Mouse (Mus musculus): ENCODE results near the gene Erc2. TPM values are rescaled to one million over a fixed set of nuclear protein-coding genes. Genes with fewer than 3 reads are reported as not detected.

Erc2 gene
- polyA plus RNA-seq, 1 experiment from 2014 or later: 12.7 TPM

DNA sequence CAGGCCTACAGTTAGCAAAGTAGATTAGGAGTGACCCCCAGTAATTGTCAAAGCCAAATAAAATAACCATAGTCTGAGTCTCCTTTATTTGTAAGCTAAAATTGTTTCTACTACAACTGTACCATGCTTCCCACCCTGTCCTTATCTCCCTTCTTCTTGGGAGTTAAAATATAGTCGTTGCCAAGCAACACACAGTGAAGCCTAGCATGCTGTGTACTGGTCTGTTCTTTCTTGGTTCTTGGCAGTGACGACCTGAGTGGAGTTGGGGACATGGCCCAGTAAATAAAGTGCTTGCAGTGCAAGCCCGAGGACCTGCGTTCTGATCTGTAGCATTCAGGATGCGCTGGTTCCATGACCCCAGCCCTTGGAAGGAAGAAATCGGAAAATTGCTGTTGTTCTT lies 608.3 kb downstream of the Erc2 start:
- Histone ChIP-seq H3K36me3 (ENCODE audit: control insufficient read depth, insufficient read depth, low read length) (no peaks in the 10 kb centered on the region), H3K27me3 (ENCODE audit: control insufficient read depth, insufficient read depth, low read length) (no peaks in the 10 kb centered on the region), H3K4me2 (ENCODE audit: low read depth, low read length, severe bottlenecking) (no peak overlapping the region), H3K27ac (ENCODE audit: low read depth, low read length) (no peak overlapping the region), H3K4me1 (replicated peaks; ENCODE audit: control insufficient read depth, insufficient read depth, low read length) (no peaks in the 10 kb centered on the region), H3K9ac (ENCODE audit: low read length) (no peak overlapping the region), H3K4me3 (ENCODE audit: low read depth, low read length) (no peak overlapping the region), H3K9me3 (ENCODE audit: control insufficient read depth, low read length) (no peaks in the 10 kb centered on the region)
- no peak for DNase-seq (ENCODE audit: low spot score)
- no peak for ATAC-seq (replicated peaks; ENCODE audit: low FRiP score)
- WGBS: 84% methylated on average over 6 of the region's 6 CpGs

DNA sequence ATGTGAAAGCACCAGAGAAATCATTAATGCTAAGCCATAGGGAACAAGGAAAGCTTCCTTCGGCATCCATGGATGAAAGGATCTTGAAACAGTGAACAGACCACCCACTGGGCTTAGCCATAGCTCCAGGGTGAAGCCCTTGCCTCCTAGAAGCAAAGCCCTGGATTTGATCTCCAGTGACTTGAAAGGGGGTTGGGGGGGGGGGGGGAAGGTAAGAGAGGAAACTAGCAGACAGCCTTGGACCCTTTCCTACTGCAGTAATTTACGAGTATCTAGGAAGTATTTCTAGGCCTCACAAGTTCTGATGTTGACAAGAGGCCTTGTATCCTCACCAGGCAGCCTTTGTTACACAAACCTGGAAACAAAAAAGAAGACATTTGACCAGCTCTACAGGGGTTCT lies 609.0 kb downstream of the Erc2 start:
- 25% methylated on average over 2 of the region's 2 CpGs for WGBS
- H3K27ac ChIP-seq (ENCODE audit: low read depth, low read length): no peak overlapping the region

DNA sequence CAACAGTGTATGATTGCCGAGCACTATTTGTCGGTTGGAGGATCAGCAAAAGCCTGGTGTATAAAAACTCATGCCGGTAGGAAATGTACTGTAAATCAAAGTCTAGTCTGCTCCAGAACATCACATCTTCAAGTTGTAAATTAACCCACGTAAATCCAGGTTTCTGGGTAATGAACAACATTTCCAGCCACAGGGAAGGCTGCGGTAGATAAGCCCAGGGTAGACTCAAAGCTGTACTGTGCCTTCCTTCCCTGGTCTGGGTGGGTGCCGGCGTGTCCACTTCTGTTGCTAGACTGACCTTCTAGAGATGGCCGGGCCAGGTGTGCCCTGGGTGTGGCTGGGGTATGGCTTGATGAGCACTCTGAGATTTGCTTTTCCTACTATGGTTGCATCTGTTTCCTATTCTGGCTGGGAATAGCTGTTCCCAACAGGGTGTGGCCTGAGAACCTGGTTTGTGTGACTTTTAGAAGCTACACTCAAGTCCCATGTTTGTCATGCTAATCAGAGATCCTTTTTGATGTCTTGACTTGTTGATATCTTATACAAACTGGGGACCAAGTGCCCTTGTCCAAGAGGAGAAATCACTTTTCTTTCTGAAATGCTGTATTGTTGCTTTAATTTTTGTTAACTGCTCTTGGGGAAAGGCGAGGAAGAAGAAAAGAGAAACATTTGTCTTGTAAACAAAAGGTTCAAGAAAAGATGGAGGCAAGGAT lies 616.3 kb downstream of the Erc2 start:
- Histone ChIP-seq H3K27me3 (ENCODE audit: control insufficient read depth, insufficient read depth, low read length) (no peaks in the 10 kb centered on the region), H3K4me1 (replicated peaks; ENCODE audit: control insufficient read depth, insufficient read depth, low read length) (no peaks in the 10 kb centered on the region), H3K4me3 (ENCODE audit: low read depth, low read length) (no peak overlapping the region), H3K9ac (ENCODE audit: low read length) (no peak overlapping the region), H3K9me3 (ENCODE audit: control insufficient read depth, low read length) (no peaks in the 10 kb centered on the region), H3K36me3 (ENCODE audit: control insufficient read depth, insufficient read depth, low read length) (no peaks in the 10 kb centered on the region), H3K4me2 (ENCODE audit: low read depth, low read length, severe bottlenecking) (no peak overlapping the region), H3K27ac (ENCODE audit: low read depth, low read length) (no peak overlapping the region)
- WGBS: 91% methylated on average over 9 of the region's 9 CpGs
- ATAC-seq (replicated peaks; ENCODE audit: low FRiP score): no peak
- no peak for DNase-seq (ENCODE audit: low spot score)

More for the DNA sequence above, 609.0 kb downstream of the Erc2 start:
- no peaks in the 10 kb centered on the region for H3K36me3 ChIP-seq (ENCODE audit: control insufficient read depth, insufficient read depth, low read length)
- no peaks in the 10 kb centered on the region for H3K27me3 ChIP-seq (ENCODE audit: control insufficient read depth, insufficient read depth, low read length)
- no peak for DNase-seq (ENCODE audit: low spot score)
- ATAC-seq (replicated peaks; ENCODE audit: low FRiP score): no peak
- no peak overlapping the region for H3K9ac ChIP-seq (ENCODE audit: low read length)
- no peaks in the 10 kb centered on the region for H3K9me3 ChIP-seq (ENCODE audit: control insufficient read depth, low read length)
- H3K4me2 ChIP-seq (ENCODE audit: low read depth, low read length, severe bottlenecking): no peak overlapping the region
- no peaks in the 10 kb centered on the region for H3K4me1 ChIP-seq (replicated peaks; ENCODE audit: control insufficient read depth, insufficient read depth, low read length)
- no peak overlapping the region for H3K4me3 ChIP-seq (ENCODE audit: low read depth, low read length)

DNA sequence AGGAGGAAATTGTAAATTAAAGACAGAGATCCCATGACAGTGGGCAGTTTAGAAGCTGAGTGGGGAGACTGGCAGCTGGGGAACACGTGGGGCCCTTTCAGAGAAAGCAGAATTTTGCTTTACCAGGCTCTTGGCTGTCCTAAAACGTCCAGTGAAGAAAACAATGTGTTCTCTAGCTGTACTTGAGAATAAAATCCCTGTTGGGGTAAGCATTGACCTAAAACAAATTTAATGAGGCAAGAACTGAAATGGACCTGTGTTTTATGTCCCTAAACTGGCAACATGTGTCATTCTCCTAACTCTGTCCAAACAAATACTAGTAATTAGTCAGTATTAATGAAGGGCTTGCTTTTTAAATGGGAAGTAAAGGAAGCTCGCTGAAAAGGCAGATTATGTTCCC lies 617.9 kb downstream of the Erc2 start:
- H3K9ac ChIP-seq (ENCODE audit: low read length): no peak overlapping the region
- no peaks in the 10 kb centered on the region for H3K4me1 ChIP-seq (replicated peaks; ENCODE audit: control insufficient read depth, insufficient read depth, low read length)
- no peak overlapping the region for H3K4me3 ChIP-seq (ENCODE audit: low read depth, low read length)
- no peaks in the 10 kb centered on the region for H3K36me3 ChIP-seq (ENCODE audit: control insufficient read depth, insufficient read depth, low read length)
- no peaks in the 10 kb centered on the region for H3K27me3 ChIP-seq (ENCODE audit: control insufficient read depth, insufficient read depth, low read length)
- DNase-seq (ENCODE audit: low spot score): no peak
- WGBS: 15% methylated on average over 3 of the region's 3 CpGs
- no peak overlapping the region for H3K4me2 ChIP-seq (ENCODE audit: low read depth, low read length, severe bottlenecking)
- ATAC-seq (replicated peaks; ENCODE audit: low FRiP score): no peak
- H3K9me3 ChIP-seq (ENCODE audit: control insufficient read depth, low read length): no peaks in the 10 kb centered on the region
- no peak overlapping the region for H3K27ac ChIP-seq (ENCODE audit: low read depth, low read length)

DNA sequence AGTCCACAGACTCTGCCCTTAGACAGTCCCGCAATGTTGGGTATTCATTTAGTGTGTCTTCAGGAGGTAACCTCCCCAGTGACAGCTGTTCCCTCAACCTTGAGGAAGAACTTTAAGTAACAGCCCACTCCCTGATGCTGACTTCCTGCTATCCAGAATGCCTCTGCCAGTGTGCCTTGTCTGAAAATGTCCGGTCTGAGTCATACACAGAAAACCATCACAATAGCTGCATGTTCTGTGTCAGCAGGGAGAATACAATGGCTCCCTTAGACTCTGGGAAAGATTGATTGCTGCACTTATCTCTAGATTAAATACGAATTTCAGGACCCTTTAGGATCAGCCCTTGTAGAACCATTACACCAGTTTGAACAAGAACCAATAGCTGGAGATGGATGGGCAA lies 620.5 kb downstream of the Erc2 start:
- WGBS: 73% methylated on average over 3 of the region's 3 CpGs
- H3K4me3 ChIP-seq (ENCODE audit: low read depth, low read length): no peak overlapping the region
- no peak overlapping the region for H3K9ac ChIP-seq (ENCODE audit: low read length)
- no peaks in the 10 kb centered on the region for H3K36me3 ChIP-seq (ENCODE audit: control insufficient read depth, insufficient read depth, low read length)
- no peaks in the 10 kb centered on the region for H3K27me3 ChIP-seq (ENCODE audit: control insufficient read depth, insufficient read depth, low read length)
- H3K4me1 ChIP-seq (replicated peaks; ENCODE audit: control insufficient read depth, insufficient read depth, low read length): no peaks in the 10 kb centered on the region
- no peak overlapping the region for H3K27ac ChIP-seq (ENCODE audit: low read depth, low read length)
- H3K9me3 ChIP-seq (ENCODE audit: control insufficient read depth, low read length): no peaks in the 10 kb centered on the region
- no peak for DNase-seq (ENCODE audit: low spot score)
- no peak overlapping the region for H3K4me2 ChIP-seq (ENCODE audit: low read depth, low read length, severe bottlenecking)
- no peak for ATAC-seq (replicated peaks; ENCODE audit: low FRiP score)

DNA sequence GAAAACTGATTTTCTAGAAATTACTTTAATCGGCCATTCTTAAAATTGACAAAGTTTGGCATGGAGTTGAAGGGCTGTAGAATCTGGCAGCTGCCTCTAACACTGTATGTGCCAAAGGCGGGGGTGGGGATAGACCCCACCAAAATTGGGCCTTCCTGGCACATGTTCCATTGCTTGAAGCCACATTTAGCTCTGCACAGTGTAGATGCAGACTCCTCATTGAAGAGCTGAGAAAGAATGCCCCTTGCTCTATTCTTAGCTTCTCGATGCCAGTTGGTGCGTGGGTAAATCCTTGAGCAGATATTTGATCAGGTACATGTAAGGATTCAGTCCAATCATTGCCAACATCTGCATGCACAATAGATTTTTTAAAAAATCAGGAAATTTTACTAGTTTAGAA lies 621.2 kb downstream of the Erc2 start:
- Histone ChIP-seq H3K9me3 (ENCODE audit: control insufficient read depth, low read length) (no peaks in the 10 kb centered on the region), H3K4me1 (replicated peaks; ENCODE audit: control insufficient read depth, insufficient read depth, low read length) (no peaks in the 10 kb centered on the region), H3K36me3 (ENCODE audit: control insufficient read depth, insufficient read depth, low read length) (no peaks in the 10 kb centered on the region), H3K9ac (ENCODE audit: low read length) (no peak overlapping the region), H3K27me3 (ENCODE audit: control insufficient read depth, insufficient read depth, low read length) (no peaks in the 10 kb centered on the region), H3K4me2 (ENCODE audit: low read depth, low read length, severe bottlenecking) (no peak overlapping the region), H3K27ac (ENCODE audit: low read depth, low read length) (no peak overlapping the region), H3K4me3 (ENCODE audit: low read depth, low read length) (no peak overlapping the region)
- WGBS: 93% methylated on average over 4 of the region's 4 CpGs
- ATAC-seq (replicated peaks; ENCODE audit: low FRiP score) (no peak), DNase-seq (ENCODE audit: low spot score) (no peak)

- H3K9ac ChIP-seq (ENCODE audit: low read length): no peak overlapping the region
- DNase-seq (ENCODE audit: low spot score) (no peak), ATAC-seq (replicated peaks; ENCODE audit: low FRiP score) (no peak)
- no peaks in the 10 kb centered on the region for H3K9me3 ChIP-seq (ENCODE audit: control insufficient read depth, low read length)
- no peak overlapping the region for H3K4me3 ChIP-seq (ENCODE audit: low read depth, low read length)
- H3K4me1 ChIP-seq (replicated peaks; ENCODE audit: control insufficient read depth, insufficient read depth, low read length): no peaks in the 10 kb centered on the region
- 48% methylated on average over 3 of the region's 4 CpGs for WGBS
- H3K4me2 ChIP-seq (ENCODE audit: low read depth, low read length, severe bottlenecking): no peak overlapping the region
- no peaks in the 10 kb centered on the region for H3K36me3 ChIP-seq (ENCODE audit: control insufficient read depth, insufficient read depth, low read length)
- H3K27ac ChIP-seq (ENCODE audit: low read depth, low read length): no peak overlapping the region
- H3K27me3 ChIP-seq (ENCODE audit: control insufficient read depth, insufficient read depth, low read length): no peaks in the 10 kb centered on the region
These were observed 640.5 kb downstream of the Erc2 start for GRCm38 (mm10) chr14:28262706-28263105.

DNA sequence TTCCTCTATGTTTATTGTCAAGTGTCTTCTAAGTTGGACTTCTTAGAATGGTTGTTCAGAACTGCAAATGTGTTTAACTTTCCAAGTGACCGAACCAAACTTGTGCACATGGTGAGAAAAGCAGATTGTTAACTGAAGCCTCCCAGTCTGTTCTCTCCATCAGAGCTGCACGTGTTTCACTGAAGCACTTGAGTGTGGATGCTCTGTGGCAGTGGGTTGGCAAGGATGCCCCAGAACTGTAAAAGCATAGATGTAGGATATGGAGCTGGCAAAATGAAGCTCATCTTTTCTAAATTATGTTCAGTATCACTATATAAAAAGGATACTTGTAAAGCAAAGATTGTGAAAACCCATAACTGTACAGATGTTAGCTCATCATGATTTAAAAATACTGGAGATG lies 645.1 kb downstream of the Erc2 start:
- no peaks in the 10 kb centered on the region for H3K36me3 ChIP-seq (ENCODE audit: control insufficient read depth, insufficient read depth, low read length)
- no peak overlapping the region for H3K4me2 ChIP-seq (ENCODE audit: low read depth, low read length, severe bottlenecking)
- DNase-seq (ENCODE audit: low spot score) (no peak), ATAC-seq (replicated peaks; ENCODE audit: low FRiP score) (no peak)
- no peak overlapping the region for H3K9ac ChIP-seq (ENCODE audit: low read length)
- no peak overlapping the region for H3K4me3 ChIP-seq (ENCODE audit: low read depth, low read length)
- H3K9me3 ChIP-seq (ENCODE audit: control insufficient read depth, low read length): no peaks in the 10 kb centered on the region
- no peaks in the 10 kb centered on the region for H3K4me1 ChIP-seq (replicated peaks; ENCODE audit: control insufficient read depth, insufficient read depth, low read length)
- H3K27me3 ChIP-seq (ENCODE audit: control insufficient read depth, insufficient read depth, low read length): no peaks in the 10 kb centered on the region
- H3K27ac ChIP-seq (ENCODE audit: low read depth, low read length): no peak overlapping the region
- WGBS: 84% methylated on average over 2 of the region's 2 CpGs

GRCm38 (mm10) chr14:28271846-28272245 lies 649.6 kb downstream of the Erc2 start:
- Histone ChIP-seq H3K36me3 (ENCODE audit: control insufficient read depth, insufficient read depth, low read length) (no peaks in the 10 kb centered on the region), H3K4me2 (ENCODE audit: low read depth, low read length, severe bottlenecking) (no peak overlapping the region), H3K9me3 (ENCODE audit: control insufficient read depth, low read length) (no peaks in the 10 kb centered on the region), H3K4me1 (replicated peaks; ENCODE audit: control insufficient read depth, insufficient read depth, low read length) (no peaks in the 10 kb centered on the region; the same call in 1 of the 2 replicates), H3K9ac (ENCODE audit: low read length) (no peak overlapping the region), H3K27me3 (ENCODE audit: control insufficient read depth, insufficient read depth, low read length) (no peaks in the 10 kb centered on the region), H3K27ac (ENCODE audit: low read depth, low read length) (no peak overlapping the region), H3K4me3 (ENCODE audit: low read depth, low read length) (no peak overlapping the region)
- ATAC-seq (replicated peaks; ENCODE audit: low FRiP score): no peak
- DNase-seq (ENCODE audit: low spot score): no peak
- 76% methylated on average over 8 of the region's 8 CpGs for WGBS
